Mouse (Mus musculus) midbrain, embryonic 15.5 days (tissue): Measurements from ENCODE around the gene Ptpn7. TPM values are rescaled to one million over a fixed set of nuclear protein-coding genes. Genes with fewer than 3 reads are reported as not detected.
"Not testable (repeated sequence)": the region's sequence is repeated elsewhere in the genome, so short reads cannot be mapped to it uniquely, and the experiment has no call there.

Source experiments
- ATAC-seq: fragments of 200-750 bp; cut with Nextera tagmentation; replicated peaks from 2 replicates; pipeline ENCODE4 v1.8.0; 2017; ENCODE audit warnings: moderate TSS enrichment
- H3K27ac ChIP-seq: fragments of 300-500 bp; sonication (generic); 2 replicates; pipeline ENCODE4 v1.5.1; 2015; ENCODE audit warnings: mild to moderate bottlenecking, inconsistent platforms
- H3K27me3 ChIP-seq: fragments of 300-500 bp; sonication (generic); replicated peaks from 2 replicates; pipeline ENCODE4 v1.6.1; 2015; ENCODE audit warnings: inconsistent platforms
- H3K36me3 ChIP-seq: fragments of 300-500 bp; sonication (generic); replicated peaks from 2 replicates; pipeline ENCODE4 v1.6.1; 2015; ENCODE audit warnings: inconsistent platforms
- H3K4me1 ChIP-seq: fragments of 300-500 bp; sonication (generic); 2 replicates; pipeline ENCODE4 v1.6.1; 2015; ENCODE audit warnings: inconsistent platforms
- H3K4me2 ChIP-seq: fragments of 300-500 bp; sonication (generic); 2 replicates; pipeline ENCODE4 v1.6.1; 2015; ENCODE audit warnings: inconsistent platforms, mild to moderate bottlenecking, moderate library complexity
- H3K4me3 ChIP-seq: fragments of 300-500 bp; sonication (generic); 2 replicates; pipeline ENCODE4 v1.5.1; 2015; ENCODE audit warnings: mild to moderate bottlenecking, inconsistent platforms
- H3K9ac ChIP-seq: fragments of 300-500 bp; sonication (generic); 2 replicates; pipeline ENCODE4 v1.6.1; 2015; ENCODE audit warnings: mild to moderate bottlenecking, inconsistent platforms
- H3K9me3 ChIP-seq: fragments of 300-500 bp; sonication (generic); 2 replicates; pipeline ENCODE4 v1.6.1; 2016; ENCODE audit warnings: inconsistent platforms
- WGBS: fragments of 180-500 bp; shearing (Covaris S2); methylation state at CpG from one replicate; pipeline ENCODE4 v1.1.7; 2015; ENCODE audit warnings: mixed read lengths; 5-methylcytosine and 5-hydroxymethylcytosine counted together
- polyA plus RNA-seq: library from polyadenylated mRNA; unstranded; fragments of >200 nt; fragmentation: Nextera tagmentation; extraction: Ambion mirVana; gene quantifications from 2 replicates; pipeline ENCODE4 v1.2.1, GENCODE M21; 2015

The Ptpn7 gene
- polyA plus RNA-seq, 1 experiment from 2014 or later, result 0.34 TPM

DNA sequence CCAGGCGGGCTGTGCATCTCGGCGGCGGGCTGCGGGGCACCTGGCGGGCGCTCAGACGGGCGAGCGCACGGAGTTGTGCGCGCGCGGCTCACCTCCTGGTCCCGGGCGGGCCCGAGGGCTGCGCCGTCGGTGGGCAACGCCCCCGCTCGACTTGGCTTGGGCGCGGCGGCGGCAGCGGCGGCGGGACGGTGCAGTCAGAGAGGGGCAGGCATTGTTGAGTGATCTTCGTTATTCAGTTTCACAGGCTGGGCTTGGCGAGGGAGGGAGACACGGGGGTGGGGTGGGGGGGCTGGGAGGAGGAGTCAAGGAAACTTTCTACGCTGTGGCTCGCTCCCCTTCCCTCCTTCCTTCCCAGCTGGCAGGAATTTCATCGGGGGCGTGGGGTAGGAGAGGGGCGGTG is 27.4 kb upstream of the Ptpn7 start, which contains the start of gene Lgr6:
Gene Lgr6, minus strand, starts transcription at position 153 of the 400 bp plus-strand sequence.
- no peak for ATAC-seq
- H3K36me3 ChIP-seq, result no peaks in the 10 kb centered on the region
- peak within 1 kb of the TSS; percentile 38 for H3K4me3 ChIP-seq
- H3K9me3 ChIP-seq, result no peaks in the 10 kb centered on the region
- under 1% methylated on average over 40 of the region's 40 CpGs for WGBS
- no peak within 1 kb of the TSS; the same call in 1 of the 2 replicates for H3K9ac ChIP-seq
- H3K27me3 ChIP-seq, result peaks cover 50% of the 10 kb centered on the region
- no peak within 1 kb of the TSS for H3K27ac ChIP-seq
- H3K4me2 ChIP-seq, result peak within 1 kb of the TSS; percentile 70
- H3K4me1 ChIP-seq, result peaks cover 12% of the 10 kb centered on the region

DNA sequence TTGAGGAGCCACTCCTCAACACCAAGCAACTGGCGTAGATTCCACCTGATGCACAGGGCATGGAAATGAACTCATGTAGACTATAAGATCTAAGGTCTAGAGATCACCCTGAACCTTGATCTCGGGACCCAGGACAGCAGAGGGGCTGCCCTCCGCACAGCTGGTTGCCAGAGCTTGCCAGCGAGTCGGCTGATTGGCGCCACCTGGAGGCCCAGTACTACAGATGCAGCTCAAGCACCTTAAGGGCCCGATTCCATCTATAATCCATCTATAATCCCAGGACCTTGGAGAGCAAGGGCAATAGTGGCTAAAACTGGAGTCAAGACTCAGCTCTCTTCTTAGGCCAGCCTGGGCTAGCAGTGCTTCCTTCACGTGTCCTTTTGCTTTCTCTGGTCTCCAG is 26.5 kb upstream of the Ptpn7 start:
- H3K4me2 ChIP-seq, result no peak overlapping the region
- peaks cover 12% of the 10 kb centered on the region for H3K4me1 ChIP-seq
- H3K9me3 ChIP-seq, result no peaks in the 10 kb centered on the region
- no peak overlapping the region for H3K4me3 ChIP-seq
- no peak overlapping the region for H3K27ac ChIP-seq
- H3K9ac ChIP-seq, result no peak overlapping the region
- peaks cover 52% of the 10 kb centered on the region for H3K27me3 ChIP-seq
- no peak for ATAC-seq
- WGBS, result 4% methylated on average over 8 of the region's 8 CpGs
- no peaks in the 10 kb centered on the region for H3K36me3 ChIP-seq

DNA sequence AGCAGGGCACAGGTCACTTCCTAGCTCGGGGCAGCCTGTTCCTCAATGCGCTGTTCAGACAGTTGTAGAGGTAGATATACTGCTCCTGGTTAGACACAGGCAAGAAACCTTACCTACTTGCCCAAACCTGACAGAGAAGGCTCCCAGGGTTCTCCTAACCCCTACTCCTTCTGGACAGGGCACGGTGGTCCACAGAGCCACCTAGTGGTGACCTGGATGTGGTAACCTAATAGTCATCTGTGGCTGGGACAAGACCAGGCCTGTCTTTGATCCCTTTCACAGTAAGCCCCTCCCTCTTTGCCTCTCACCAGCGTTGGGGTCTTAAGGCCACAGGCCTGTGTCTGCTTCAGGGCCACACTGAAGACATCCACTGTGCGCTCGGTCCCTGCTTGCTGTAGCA is 23.9 kb upstream of the Ptpn7 start:
- 41% methylated on average over 6 of the region's 6 CpGs for WGBS

DNA sequence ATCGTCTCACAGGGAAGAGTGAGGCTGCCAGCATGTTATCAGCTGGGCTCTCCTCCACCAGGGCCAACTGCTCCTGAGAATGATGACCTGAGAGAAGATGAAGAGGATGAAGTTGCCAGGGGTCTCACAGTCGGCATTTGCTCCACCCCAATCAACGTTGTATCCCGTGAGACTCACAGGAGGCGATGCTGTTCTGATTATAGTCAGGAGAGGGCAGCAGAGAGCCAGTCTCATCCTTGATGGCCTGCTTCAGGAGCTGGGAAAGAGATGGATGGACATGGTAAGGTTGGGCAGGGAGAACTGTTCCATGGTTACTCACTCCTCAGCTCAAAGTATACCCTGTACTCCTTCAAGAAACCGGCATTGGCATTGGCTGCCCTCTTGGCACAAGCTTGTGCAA is 22.4 kb upstream of the Ptpn7 start:
- no peak; the same call in 1 of the 2 replicates for ATAC-seq
- H3K4me3 ChIP-seq, result no peak overlapping the region
- WGBS, result 20% methylated on average over 6 of the region's 6 CpGs
- H3K9ac ChIP-seq, result no peak overlapping the region
- no peak overlapping the region for H3K27ac ChIP-seq
- no peaks in the 10 kb centered on the region for H3K9me3 ChIP-seq
- H3K4me2 ChIP-seq, result no peak overlapping the region
- peaks cover 26% of the 10 kb centered on the region for H3K27me3 ChIP-seq
- no peaks in the 10 kb centered on the region for H3K36me3 ChIP-seq
- peaks cover 8% of the 10 kb centered on the region for H3K4me1 ChIP-seq

More for the DNA sequence above, 23.9 kb upstream of the Ptpn7 start:
- Histone ChIP-seq H3K27ac (no peak overlapping the region), H3K4me2 (no peak overlapping the region), H3K4me1 (peaks cover 12% of the 10 kb centered on the region), H3K9me3 (no peaks in the 10 kb centered on the region), H3K27me3 (peaks cover 41% of the 10 kb centered on the region), H3K4me3 (no peak overlapping the region), H3K9ac (no peak overlapping the region), H3K36me3 (no peaks in the 10 kb centered on the region)
- no peak for ATAC-seq

DNA sequence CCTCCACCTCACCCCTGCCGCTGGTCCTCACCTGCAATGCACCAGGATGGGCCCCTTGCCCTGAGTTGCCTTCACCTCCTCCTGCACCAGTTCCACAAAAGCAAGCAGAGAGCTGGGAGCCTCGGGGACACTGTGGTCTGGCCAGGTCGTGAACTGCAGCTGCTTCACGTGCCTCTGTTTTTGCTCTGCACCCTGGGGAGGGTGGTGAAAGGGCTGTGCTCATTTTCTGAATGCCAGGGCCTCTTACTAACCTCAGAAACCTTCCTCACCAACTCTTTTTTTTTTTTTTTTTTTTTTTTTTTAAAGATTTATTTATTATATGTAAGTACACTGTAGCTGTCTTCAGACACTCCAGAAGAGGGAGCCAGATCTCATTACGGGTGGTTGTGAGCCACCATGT is 21.2 kb upstream of the Ptpn7 start:
- H3K27ac ChIP-seq, result not testable (repeated sequence)
- H3K27me3 ChIP-seq, result peaks cover 15% of the 10 kb centered on the region
- WGBS, result 61% methylated on average over 4 of the region's 5 CpGs

DNA sequence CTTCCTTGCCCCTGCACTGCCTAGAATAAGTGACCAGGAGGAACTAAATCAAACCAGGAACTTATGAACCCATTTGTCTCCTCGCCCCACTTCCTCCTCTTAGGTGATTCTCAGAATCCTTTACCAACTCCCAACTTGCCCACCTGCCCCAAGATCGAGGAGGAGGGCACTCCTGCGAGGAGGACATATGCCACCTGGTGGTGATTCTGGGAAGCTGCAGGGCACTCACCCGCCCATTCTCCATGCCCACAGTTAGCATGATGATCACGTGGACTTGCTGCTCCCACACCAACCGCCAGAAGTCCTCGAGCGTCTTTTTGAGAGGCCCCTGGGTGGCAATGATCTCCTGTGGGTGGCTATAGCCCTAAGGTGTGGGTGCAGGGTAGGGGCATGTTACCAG is 19.8 kb upstream of the Ptpn7 start:
- Histone ChIP-seq H3K27me3 (peaks cover 6% of the 10 kb centered on the region; the same call in 1 of the 2 replicates), H3K27ac (no peak overlapping the region), H3K4me3 (no peak overlapping the region), H3K9ac (no peak overlapping the region), H3K9me3 (no peaks in the 10 kb centered on the region), H3K4me1 (no peaks in the 10 kb centered on the region), H3K36me3 (no peaks in the 10 kb centered on the region), H3K4me2 (no peak overlapping the region)
- 11% methylated on average over 8 of the region's 8 CpGs for WGBS
- 0 out of 2 replicates have a peak, but pooled peaks have one; percentile 13 for ATAC-seq

More for the DNA sequence above, 21.2 kb upstream of the Ptpn7 start:
- not testable (repeated sequence) for H3K36me3 ChIP-seq, H3K4me1 ChIP-seq, ATAC-seq, H3K9me3 ChIP-seq, H3K9ac ChIP-seq, H3K4me3 ChIP-seq, H3K4me2 ChIP-seq

DNA sequence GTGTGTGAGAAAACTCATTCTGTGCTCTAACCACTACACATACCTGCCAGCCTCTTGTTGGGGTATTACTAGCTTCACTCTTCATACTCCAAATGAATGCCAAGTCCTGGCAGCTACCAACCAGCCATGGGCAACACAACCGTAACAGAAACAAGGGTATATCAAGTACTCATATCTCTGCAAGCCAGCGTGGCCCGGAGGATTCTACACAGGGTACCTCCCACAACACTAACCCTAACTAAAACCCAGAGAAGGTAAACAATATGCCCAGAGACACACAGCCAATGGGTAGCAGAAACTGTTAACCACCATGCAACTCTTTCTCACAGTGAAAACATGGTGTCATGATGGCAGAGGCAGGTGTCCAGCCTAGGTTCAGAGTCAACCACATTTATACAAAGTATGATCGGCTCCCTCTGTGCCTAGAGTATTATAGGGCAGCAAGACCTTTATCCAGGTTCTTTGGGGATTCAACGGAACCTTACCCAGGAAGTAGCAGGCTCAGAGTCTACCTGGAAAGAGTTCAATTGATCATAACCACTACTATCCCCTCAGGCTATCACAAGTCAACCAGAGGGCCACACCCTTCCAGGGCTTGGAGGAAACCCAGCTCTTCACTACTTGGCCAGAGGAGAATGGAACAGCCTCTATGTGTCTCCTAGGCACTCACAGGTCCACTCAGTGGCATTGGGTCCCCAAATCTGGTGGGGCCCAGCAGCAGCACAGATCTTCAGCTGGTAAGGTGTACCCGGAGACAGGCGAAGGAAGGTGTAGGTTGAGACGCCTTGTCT is 7.7 kb upstream of the Ptpn7 start:
- H3K4me2 ChIP-seq, result no peak overlapping the region
- H3K9ac ChIP-seq, result no peak overlapping the region
- H3K27ac ChIP-seq, result no peak overlapping the region
- H3K4me3 ChIP-seq, result no peak overlapping the region
- H3K4me1 ChIP-seq, result 0 out of 2 replicates have a peak, but pooled peaks cover 4% of the 10 kb centered on the region
- ATAC-seq, result no peak
- H3K9me3 ChIP-seq, result no peaks in the 10 kb centered on the region
- H3K27me3 ChIP-seq, result no peaks in the 10 kb centered on the region; the same call in 1 of the 2 replicates
- 84% methylated on average over 8 of the region's 8 CpGs for WGBS
- no peaks in the 10 kb centered on the region for H3K36me3 ChIP-seq

DNA sequence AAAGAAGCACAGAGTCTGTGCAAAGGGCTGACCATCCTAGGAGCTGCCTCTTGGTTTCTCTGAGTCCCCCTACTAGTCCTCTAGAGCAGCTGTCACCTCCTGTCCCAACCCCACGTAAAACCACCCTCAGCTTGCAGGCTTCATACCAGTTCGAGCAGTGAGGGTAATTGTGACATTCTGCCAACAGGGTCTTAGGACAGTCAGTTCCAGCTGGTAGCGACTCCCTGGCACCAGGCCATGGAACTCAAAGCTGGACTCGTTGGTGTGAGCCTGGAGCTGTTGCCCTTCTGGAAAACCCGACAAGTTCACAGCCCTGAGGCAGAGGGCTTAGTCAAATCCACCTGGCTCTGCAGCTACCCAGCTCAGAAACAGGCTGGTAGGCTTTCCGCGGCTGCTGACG is 6.5 kb upstream of the Ptpn7 start:
- no peak overlapping the region for H3K9ac ChIP-seq
- no peak for ATAC-seq
- H3K4me3 ChIP-seq, result no peak overlapping the region
- no peak overlapping the region for H3K4me2 ChIP-seq
- H3K9me3 ChIP-seq, result no peaks in the 10 kb centered on the region
- H3K27ac ChIP-seq, result no peak overlapping the region
- 0 out of 2 replicates have a peak, but pooled peaks cover 4% of the 10 kb centered on the region for H3K4me1 ChIP-seq
- no peaks in the 10 kb centered on the region for H3K36me3 ChIP-seq
- 56% methylated on average over 8 of the region's 8 CpGs for WGBS
- peaks cover 3% of the 10 kb centered on the region; the same call in 1 of the 2 replicates for H3K27me3 ChIP-seq

DNA sequence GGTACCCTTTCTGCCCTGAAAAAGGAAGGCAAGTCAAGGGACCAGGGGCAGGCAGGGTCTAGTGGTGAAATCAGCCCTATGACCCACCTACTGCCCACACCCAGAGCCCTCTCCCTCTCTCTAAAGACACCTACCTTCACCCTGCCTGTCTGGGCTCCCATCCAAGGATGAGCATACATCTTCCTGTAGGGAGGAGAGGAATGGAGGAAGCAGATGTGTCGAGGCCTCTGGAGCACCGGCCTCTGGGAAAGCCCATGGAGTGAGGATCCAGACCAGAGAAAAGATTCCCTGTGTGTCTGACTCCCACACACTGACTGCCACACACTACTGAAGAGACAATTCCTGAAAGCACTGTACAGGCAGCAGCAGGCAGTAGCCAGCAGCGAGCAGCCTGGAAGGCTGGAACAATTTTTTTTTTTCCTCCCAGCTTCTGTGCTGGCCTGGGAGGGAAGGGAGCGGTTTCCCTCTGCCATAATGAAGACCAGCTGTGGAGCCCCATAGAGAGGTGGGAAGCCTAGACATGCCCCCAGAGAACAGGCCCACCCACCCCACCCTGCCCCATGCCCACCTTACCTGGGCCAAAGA is 6.0 kb upstream of the Ptpn7 start:
- Histone ChIP-seq H3K27me3 (peaks cover 3% of the 10 kb centered on the region; the same call in 1 of the 2 replicates), H3K4me3 (no peak overlapping the region), H3K36me3 (no peaks in the 10 kb centered on the region), H3K4me2 (no peak overlapping the region), H3K9ac (no peak overlapping the region), H3K27ac (no peak overlapping the region), H3K9me3 (no peaks in the 10 kb centered on the region), H3K4me1 (0 out of 2 replicates have a peak, but pooled peaks cover 4% of the 10 kb centered on the region)
- 62% methylated on average over 4 of the region's 4 CpGs for WGBS
- no peak for ATAC-seq

DNA sequence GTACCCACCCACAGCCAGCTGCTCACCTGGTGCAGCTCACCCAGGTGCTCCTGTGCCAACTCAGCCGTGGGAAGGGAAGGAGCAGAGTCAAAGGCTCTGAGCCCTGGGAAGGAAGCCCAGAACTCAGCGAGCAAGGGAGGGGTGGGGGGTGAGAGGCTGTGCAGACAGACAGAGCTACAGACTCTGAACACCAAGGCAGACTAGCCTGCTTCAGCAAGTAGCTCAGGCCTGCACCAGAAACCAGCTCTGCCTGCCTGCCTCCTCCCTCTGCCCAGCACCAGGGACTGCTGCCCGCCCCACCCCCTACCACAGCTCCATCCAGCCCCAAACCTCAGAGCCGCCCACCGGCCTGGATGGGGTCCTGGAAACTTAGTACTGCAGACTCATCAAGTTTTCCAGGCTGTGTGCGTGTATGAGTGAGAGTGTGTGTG is 4.5 kb upstream of the Ptpn7 start:
- Histone ChIP-seq H3K9ac (no peak overlapping the region), H3K36me3 (no peaks in the 10 kb centered on the region), H3K4me2 (no peak overlapping the region), H3K4me3 (no peak overlapping the region), H3K9me3 (no peaks in the 10 kb centered on the region), H3K4me1 (0 out of 2 replicates have a peak, but pooled peaks cover 4% of the 10 kb centered on the region), H3K27me3 (peaks cover 3% of the 10 kb centered on the region; the same call in 1 of the 2 replicates), H3K27ac (no peak overlapping the region)
- no peak for ATAC-seq
- 54% methylated on average over 5 of the region's 6 CpGs for WGBS

DNA sequence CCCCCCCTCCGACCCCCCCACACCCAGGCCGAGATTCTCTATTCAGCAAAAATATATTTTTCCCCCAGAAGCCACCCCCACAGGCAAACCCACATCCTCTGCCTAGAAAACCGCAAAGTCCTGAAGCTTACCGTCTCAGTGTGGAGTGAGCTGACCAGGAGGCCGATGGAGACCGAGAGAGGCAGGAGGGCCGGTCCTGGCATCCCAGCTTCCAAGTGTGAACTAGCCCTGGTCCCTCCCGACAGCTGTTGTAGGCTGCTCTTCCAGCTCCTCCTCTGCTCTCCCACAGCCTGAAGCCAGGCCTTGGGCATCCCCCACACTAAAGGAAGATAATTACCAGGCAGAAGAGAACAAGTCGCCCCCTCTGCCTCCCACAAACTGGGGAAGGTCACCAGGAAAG is 3.5 kb upstream of the Ptpn7 start:
- 26% methylated on average over 9 of the region's 9 CpGs for WGBS
- no peak for ATAC-seq
- H3K27ac ChIP-seq, result no peak overlapping the region
- H3K4me2 ChIP-seq, result no peak overlapping the region
- H3K4me3 ChIP-seq, result no peak overlapping the region
- no peaks in the 10 kb centered on the region for H3K36me3 ChIP-seq
- H3K9ac ChIP-seq, result no peak overlapping the region
- no peaks in the 10 kb centered on the region for H3K9me3 ChIP-seq
- H3K27me3 ChIP-seq, result peaks cover 3% of the 10 kb centered on the region; the same call in 1 of the 2 replicates
- 0 out of 2 replicates have a peak, but pooled peaks cover 4% of the 10 kb centered on the region for H3K4me1 ChIP-seq

DNA sequence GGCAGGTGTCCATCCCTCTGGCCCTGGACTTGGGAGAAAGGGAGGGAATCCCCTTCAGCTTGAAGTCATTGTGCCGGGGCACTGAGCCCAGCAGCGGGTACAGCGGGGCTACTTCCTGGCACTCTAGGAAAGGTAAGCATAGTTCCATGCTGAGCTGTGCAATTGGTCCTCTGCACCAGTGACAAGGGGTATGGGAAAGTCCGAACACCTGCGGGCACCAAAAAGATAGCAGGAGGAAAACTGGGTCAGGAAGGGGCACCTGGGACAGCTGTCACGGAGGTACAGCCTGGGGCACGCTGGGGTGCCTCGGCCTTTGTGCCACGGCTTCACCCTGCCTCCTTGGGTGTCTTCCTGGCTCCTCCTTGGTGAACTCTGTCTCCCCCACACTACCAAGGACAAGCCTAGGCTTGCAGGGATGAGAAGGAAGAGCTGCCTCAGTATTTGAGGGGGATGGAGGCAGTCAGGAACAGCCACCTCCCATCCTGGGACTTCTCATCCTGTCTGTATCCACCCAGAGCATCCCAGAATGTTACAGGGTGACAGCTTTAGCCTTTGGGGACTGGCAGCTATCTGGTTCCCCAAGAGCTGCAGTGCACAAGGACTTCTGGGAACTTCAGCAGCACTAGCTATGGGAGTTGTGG is 2.8 kb upstream of the Ptpn7 start:
- Histone ChIP-seq H3K4me2 (no peak overlapping the region), H3K4me3 (no peak overlapping the region), H3K9ac (no peak overlapping the region), H3K27me3 (peaks cover 3% of the 10 kb centered on the region; the same call in 1 of the 2 replicates), H3K27ac (no peak overlapping the region), H3K9me3 (no peaks in the 10 kb centered on the region), H3K4me1 (0 out of 2 replicates have a peak, but pooled peaks cover 4% of the 10 kb centered on the region), H3K36me3 (no peaks in the 10 kb centered on the region)
- no peak for ATAC-seq
- WGBS, result 71% methylated on average over 9 of the region's 9 CpGs
